Mouse (Mus musculus) erythroid progenitor cell, adult 5-6 weeks (primary cell): ENCODE data around the gene Tmem215. TPM values are rescaled to one million over a fixed set of nuclear protein-coding genes. Genes with fewer than 3 reads are reported as not detected.

Experiments used
- ATAC-seq: replicated peaks from 2 replicates; pipeline ENCODE4 v1.8.0; 2016; ENCODE audit warnings: moderate number of reproducible peaks, mild to moderate bottlenecking, moderate TSS enrichment, inconsistent platforms; ENCODE audit not compliant: poor library complexity, low FRiP score, severe bottlenecking
- total RNA-seq, 2 experiments: library from RNA; stranded (forward) in 1 of 2; stranded (reverse) in 1 of 2; fragments of 150-400 nt in 1 of 2; fragments of 186-747, 209-891 nt in 1 of 2; gene quantifications; 2 replicates each; pipeline versions ENCODE4 v1.2.3 to v1.2.4; 2015 to 2017; ENCODE audit warnings: low replicate concordance in 2 of 2

Tmem215 gene
- total RNA-seq (2015; ENCODE audit: low replicate concordance) (0.42 TPM in 1 of 2 replicates, not detected in the other), total RNA-seq (2017; ENCODE audit: low replicate concordance) (not detected in 2 replicates)

DNA sequence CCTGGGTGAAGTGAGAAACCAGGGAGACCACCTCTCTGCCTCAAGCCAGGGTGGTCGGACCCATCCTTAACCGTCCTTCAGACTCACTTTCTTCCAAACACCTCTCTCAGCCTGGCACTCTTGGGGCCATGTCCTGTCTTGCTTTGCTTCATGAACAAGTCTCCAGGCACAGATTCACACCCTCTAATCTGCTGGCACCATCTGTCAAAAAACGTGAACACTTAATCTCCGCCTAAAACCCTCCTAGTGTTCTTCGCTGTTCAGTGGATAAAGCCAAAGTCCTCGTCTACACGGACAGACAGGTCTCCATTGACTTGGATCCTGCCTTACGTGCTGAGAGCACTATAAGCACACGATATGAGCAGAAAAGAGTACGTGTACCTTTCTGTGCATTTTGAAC is at the start of gene Tmem215:
Gene Tmem215 (plus strand): TSS at position 301 of the 400 bp plus-strand sequence.
- ATAC-seq = no peak

DNA sequence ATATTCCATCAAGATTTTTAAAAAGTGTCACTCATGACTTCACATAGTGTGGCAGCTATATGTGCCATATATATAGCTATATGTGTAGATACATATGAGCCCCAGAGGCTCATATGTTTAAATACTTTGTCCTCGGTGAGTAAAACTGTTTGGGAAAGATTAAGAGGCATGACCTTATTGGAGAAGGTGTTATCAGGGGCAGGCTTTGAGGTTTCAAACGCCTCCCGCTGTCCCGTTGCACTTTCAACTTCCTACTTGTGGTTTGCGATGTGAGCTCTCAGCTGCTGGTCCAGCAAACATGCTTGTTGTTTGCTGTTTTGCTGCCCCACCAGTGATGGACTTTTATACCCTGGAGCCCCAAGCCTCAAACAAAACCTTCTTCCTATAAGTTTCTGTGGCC is 40.1 kb upstream of the Tmem215 start:
- ATAC-seq = no peak

DNA sequence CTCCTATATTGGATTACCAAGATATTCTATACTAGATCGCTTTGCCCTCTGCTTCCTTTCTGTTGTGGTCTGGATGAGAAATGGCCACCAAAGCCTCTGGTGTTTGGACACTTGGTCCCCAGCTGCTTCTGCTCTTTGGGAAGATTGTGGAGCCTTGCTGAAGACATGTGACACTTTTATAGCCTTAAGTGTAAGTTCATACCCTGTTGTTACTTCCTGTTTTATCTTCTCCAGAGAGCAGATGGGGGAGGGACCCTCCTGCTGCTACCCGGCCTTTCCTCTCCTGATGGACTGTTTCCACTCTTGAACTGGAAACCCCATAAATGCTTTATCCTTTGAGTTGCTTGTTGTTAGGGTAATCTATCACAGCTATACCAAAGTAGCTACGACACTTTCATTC is 38.6 kb upstream of the Tmem215 start:
- no peak for ATAC-seq

DNA sequence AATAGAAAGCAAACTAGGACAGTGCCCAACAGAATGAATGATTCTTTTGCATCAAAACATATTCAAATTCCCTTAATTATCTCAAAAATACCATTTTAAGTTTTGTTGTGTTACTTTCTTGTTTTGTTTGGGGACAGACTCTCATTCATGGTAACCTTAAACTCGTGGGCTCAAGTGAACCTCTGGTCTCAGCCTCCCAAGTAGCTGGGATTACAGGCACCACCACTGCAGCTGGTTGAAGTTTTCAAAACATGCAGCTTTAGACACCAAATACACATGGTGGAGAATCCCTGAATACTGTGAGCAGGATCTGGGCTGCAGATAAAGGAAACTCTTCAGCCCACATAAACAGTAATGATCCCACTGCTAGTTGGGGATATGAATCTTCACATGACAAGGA is 37.6 kb upstream of the Tmem215 start:
- no peak for ATAC-seq

DNA sequence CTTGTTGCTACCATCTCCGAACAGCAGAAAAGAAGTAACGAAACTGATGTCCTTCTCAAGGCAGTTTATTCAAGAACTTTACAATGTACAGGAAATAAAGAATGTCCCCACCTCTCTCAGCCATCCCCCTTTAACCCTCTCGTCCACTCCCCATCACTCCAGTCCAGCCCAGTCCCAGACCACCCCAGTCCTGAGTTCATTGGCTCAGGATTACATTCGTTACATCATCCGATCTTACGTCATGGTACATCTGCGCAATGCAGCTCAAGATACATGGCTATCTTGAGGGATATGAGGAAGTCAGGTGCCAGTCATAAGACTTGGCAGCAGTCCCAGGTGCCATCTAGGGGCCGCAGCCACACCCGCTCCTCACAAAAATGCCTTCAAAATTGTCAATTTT is 28.4 kb upstream of the Tmem215 start:
- no peak for ATAC-seq

DNA sequence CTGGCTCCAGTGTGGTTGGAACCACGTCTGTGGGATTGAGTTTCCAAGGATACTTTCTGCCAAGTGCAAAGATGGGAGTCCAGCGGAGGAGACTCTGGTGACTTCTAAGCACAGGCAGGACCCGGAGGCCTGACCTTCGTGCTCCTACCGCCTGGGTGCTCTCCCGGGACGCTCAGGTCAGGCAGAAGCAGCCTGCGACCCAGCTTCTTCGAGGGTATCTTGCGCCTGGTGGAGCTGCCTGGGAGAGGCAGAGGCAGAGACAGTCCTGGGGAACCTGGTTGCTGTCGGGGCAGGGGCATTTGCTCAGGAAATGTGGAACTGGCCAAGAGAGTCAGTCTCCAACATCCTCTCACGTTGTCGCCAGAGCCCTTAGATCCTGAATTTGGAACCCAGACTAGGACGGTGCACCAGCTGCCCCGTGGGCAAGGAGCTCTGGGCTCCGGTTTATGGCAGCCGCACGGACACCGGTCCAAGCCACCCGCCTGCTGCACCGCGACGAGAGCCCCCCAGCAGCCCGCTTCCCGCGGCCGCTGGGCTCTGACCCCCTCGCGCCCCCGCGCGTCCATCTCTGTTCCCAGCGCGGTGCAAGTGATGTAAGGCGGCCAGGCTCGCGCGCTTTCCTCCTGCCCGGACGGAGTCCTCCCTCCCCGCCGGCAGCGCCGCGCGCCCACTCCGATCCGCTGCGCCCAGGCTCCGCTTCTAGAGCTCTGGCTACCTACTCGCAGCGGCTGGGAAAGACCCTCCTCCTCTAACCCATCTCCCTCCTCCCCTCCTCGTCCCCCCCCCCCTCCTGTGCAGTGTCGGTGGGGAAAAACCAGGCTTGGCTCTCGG is 935 bp downstream of the Tmem215 start:
- ATAC-seq = no peak

DNA sequence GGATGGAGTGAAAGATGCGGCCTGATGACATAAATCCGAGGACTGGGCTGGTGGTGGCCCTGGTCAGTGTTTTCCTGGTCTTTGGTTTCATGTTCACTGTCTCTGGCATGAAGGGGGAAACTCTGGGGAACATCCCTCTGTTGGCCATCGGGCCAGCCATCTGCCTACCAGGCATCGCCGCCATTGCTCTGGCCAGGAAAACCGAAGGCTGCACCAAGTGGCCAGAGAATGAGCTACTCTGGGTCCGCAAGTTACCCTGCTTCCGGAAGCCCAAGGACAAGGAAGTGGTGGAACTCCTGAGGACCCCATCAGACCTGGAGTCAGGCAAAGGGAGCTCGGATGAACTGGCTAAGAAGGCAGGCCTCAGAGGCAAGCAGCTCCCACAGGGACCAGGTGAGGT is 1.9 kb downstream of the Tmem215 start:
- no peak for ATAC-seq

DNA sequence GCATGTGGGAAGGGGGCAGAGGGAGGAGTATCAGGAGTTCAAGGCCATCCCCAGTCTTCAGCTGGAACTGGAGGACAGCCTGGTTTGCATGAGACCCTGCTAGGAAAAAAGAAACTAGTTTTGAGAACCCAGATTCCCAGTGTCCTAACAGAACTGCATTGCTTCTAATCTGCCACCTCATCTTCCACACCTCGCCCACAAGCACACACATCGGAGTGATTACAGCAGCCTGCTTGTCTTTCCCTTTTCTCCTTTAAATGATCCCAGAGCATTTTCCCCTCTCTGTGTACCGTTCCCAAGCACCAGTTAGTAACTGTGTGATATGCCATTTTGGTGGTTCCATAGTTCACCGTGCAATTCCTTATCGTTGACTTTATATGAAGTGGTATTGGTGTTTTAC is 6.0 kb downstream of the Tmem215 start:
- ATAC-seq = no peak

DNA sequence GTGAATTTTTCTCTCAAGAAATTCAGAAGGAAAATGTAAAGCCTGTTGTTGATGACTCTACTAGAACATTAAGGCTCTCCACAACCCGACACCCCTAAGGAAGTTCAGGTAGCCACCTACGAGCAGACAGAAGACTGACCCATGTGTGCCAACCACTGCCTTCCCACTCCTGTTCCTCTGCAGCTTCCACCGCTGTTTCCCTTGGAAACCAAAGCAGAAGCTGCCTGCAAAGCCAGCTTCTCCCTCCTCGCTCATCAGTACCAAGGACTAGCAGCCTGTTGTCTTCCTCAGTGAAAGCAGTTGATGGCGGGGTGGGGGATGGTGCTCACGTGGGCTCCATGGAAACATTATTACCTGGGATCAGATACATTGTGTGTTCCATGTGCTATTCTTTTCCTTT is 14.6 kb downstream of the Tmem215 start:
- no peak for ATAC-seq

DNA sequence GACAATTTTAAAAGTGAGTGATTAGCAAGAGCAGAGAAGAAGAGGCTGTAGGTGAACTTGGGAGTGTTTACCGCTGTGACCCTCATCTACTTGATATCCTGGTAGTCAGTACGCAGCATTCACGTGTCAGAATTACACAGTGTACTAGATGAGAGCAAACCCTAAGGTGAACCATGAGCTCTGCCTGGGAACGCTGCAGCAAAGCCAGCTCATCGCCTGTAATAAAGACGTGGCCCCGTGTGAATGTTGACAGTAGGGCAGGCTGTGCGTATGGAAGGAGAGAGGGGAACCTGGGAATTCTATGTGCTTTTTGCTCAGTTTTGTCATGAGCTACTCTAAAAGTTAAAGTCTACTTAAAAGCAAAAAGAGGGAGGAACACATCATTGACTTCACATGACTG is 19.8 kb downstream of the Tmem215 start:
- ATAC-seq = no peak

DNA sequence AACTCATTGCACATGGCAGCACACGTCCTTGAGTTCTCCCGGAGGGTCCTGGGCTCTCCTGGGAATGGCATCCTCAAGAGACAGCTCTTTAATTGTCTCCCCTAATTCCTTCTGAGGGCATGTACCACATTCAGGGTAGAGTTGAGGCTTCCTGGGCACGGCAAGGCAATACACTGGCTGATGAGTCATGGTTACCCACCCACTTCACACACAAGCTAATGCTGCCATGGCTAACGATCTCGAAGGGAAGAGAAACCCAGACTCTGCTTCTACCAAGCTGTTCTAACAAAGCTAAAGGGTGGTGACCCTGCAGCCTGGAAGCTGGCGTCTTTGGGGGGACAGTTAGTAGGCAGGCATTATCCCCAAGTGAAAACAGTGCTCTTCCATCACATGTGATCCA is 24.4 kb downstream of the Tmem215 start:
- no peak for ATAC-seq

DNA sequence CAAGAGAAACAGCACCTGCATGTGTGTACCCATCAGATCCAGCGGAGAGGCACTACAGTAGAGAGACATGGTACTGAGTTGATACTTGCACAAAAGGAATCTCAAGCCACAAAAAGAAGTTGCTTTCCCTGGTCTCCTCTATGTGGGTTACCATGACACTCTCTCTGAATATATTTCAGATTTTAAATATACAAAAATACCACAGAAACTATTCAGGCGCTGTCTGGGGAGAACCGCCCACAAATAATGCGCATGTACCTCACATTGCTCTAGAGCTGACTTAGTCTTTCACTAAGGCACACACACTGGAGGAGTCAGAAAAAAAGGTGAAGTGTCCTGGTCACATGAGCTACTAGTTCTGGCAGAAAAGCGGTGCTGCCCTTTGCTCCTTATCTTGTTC is 24.8 kb downstream of the Tmem215 start:
- ATAC-seq = no peak

DNA sequence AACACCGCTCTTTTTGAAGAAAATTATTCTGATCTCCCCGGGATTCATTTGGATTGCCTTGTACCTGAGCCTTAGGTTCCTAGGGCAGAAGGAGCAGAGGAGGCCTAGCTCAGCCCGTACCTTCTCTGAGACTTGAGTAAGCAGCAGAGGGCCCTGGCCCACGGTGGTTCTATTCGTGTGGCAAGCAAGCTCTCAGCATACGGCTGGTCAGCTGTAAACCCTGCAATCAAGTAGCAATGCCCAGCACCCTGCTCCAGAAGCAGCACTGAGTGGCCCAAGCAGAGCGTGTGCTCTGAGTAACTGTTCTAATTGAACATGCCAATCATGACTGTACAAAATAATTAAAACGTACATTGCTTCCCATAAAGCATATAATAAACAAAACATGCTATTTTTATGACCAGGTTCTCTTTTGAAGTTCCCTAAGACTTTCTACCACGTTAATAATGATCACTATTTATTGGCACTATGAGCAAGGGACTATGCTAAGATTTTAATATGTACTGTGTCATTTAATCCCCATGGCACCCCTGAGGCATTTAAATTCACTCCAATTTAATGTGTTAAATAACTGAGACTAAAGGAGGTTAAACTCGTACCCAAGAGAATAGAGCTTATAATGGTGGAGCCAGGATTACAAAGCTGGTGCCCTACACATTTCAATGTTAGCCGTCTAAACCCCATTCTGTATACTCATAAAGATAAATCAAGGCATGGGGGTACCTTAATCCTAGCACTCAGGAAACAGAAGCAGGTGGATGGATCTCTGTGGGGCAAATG is 28.0 kb downstream of the Tmem215 start:
- no peak for ATAC-seq

DNA sequence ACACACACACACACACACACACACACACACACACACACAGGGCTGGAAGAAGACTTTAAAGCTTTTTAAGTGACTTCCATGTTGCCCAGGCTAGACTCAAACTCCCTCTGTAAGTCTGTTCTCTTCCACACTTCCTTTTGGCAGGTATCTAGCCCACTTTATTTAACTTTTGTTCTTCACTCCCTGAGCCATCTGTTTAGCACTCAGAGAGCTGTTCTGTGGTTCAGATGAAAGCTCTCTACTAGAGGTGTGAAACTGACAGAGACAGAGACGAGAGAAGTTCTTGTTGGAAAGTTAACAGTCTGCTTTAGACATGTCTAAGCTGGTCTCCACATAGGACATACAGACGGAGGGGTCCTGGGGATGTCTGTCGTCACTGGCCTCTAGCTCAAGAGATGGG is 30.5 kb downstream of the Tmem215 start:
- ATAC-seq = no peak

DNA sequence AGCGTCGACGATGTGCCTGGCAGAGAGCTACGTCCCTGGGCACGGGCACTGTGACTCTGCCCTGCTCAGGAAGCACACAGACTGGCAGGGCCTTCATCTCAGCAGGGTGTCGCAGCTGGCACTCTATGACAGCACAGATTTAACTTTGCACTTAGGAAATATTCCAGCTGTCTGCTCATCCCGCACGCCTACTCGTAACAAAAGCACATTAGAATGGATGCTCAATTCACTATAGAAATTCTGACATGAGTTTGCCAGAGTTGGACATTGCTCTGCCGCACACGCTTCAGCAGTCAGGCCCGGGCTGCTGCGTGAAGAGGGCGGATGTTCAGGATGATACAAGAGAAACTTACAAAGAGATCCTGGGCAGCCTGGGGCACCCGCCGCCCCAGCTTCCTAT is 37.6 kb downstream of the Tmem215 start:
- ATAC-seq = no peak

DNA sequence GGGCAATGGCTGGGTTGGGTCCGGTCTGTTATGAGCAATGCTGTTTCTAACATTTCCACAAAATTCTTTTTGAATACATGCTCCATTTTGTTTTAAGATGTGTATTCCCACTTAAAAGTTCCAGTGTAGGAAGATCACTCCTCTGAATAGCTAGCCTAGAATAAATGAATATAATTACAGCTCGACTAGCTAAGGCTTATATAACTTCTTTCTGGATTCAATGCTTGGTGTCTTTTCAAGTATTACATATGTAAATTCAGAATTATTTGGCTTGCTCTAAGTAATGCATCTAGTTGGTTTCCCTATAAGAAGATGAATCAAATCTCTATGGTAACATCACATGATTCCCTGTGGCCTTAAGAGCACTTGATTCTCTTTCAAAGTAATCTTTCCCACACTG is 41.3 kb downstream of the Tmem215 start:
- ATAC-seq = no peak

DNA sequence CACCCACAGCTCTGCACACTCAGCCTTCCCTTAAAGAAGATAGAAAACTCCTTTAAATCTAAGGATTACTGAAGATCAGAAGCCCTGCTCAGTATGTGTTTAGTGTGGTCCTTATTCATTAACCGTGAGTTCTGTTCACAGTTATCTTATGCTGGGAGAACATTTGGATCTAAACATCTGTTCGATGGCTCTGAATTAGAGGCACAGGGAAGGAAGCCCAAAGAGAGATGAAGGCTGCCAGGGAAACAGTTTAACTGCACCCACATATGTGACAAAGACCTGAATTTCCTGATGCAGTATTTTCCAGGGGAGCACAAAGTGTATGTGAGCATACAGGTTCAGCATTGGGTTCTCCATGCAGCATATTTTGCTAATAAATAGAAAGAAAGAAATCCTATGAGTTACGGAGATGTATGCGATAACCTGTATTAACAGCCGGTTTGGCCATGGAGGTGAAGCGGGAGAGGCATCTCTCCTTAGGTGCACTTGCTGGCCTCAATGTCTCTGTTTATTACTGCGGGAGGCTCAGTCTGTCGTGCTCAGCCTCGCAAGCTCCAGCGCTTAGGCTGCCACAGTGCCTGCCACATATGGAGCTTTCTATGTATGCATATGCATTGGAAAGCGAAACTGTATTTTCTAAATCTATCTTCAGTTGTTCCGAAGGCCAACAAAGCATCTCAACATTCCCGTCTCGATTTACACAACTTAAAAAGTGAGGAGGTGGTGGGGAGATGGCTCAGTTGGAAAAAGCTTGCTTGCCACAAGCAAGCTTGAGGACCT is 46.8 kb downstream of the Tmem215 start:
- ATAC-seq = no peak
